Mouse (Mus musculus) liver, adult 2 months (tissue): ENCODE results near the gene Qrich2. TPM values are rescaled to one million over a fixed set of nuclear protein-coding genes. Genes with fewer than 3 reads are reported as not detected.

ENCODE experiments used
- DNase-seq: peaks from one replicate; pipeline ENCODE4 v3.0.0-alpha.2; 2011; ENCODE audit warnings: low read depth, low spot score; ENCODE audit errors: extremely low read depth
- H3K27ac ChIP-seq: fragments of 200-500 bp; replicated peaks from 2 replicates; pipeline ENCODE4 v1.5.1; 2012; ENCODE audit warnings: low read depth, mild to moderate bottlenecking, control low read depth, inconsistent platforms, low read length; ENCODE audit not compliant: insufficient read depth
- H3K27me3 ChIP-seq: fragments of 200-500 bp; 2 replicates; pipeline ENCODE4 v1.6.1; 2012; ENCODE audit warnings: mild to moderate bottlenecking, moderate library complexity, low read length, inconsistent platforms; ENCODE audit not compliant: control insufficient read depth, insufficient read depth
- H3K36me3 ChIP-seq: fragments of 200-500 bp; 2 replicates; pipeline ENCODE4 v1.6.1; 2012; ENCODE audit warnings: low read length, inconsistent platforms; ENCODE audit not compliant: control insufficient read depth, insufficient read depth
- H3K4me1 ChIP-seq: fragments of 200-500 bp; 2 replicates; pipeline ENCODE4 v1.6.1; 2011; ENCODE audit warnings: low read length; ENCODE audit not compliant: control insufficient read depth, insufficient read depth
- H3K4me3 ChIP-seq: fragments of 200-500 bp; 2 replicates; pipeline ENCODE4 v1.5.1; 2011; ENCODE audit warnings: low read depth, mild to moderate bottlenecking, control low read depth, low read length, moderate library complexity; ENCODE audit not compliant: insufficient read depth
- H3K79me2 ChIP-seq: fragments of 200-500 bp; 2 replicates; pipeline ENCODE4 v1.6.1; 2012; ENCODE audit warnings: inconsistent platforms, mild to moderate bottlenecking, low read length, moderate library complexity; ENCODE audit not compliant: control insufficient read depth, insufficient read depth
- H3K9ac ChIP-seq: fragments of 200-500 bp; 2 replicates; pipeline ENCODE4 v1.6.1; 2012; ENCODE audit warnings: low read depth, mild to moderate bottlenecking, control low read depth, inconsistent platforms, low read length
- CTCF ChIP-seq: fragments of 200-500 bp; IDR thresholded peaks from 2 replicates; pipeline ENCODE4 v1.5.1; 2011; ENCODE audit warnings: low read depth, low read length, control low read depth
- POLR2A ChIP-seq: fragments of 200-500 bp; IDR thresholded peaks from 2 replicates; pipeline ENCODE4 v1.6.1; 2011; ENCODE audit warnings: low read length, control low read depth; ENCODE audit not compliant: insufficient read depth; ENCODE audit errors: extremely low read depth
- WGBS: fragments of 180-500 bp; shearing (Covaris S2); methylation state at CpG from one replicate; pipeline ENCODE4 v1.1.7; 2018; 5-methylcytosine and 5-hydroxymethylcytosine counted together
- polyA plus RNA-seq: library from polyadenylated mRNA; depleted of rRNA; stranded (reverse); fragments of >200 nt; gene quantifications from 2 replicates; pipeline ENCODE4 v1.2.3, GENCODE M21; 2012
- total RNA-seq: library from RNA; depleted of rRNA; stranded (reverse); fragments of >200 nt; gene quantifications from 2 replicates; pipeline ENCODE4 v1.2.3, GENCODE M21; 2014

Gene Qrich2
- total and polyA plus RNA-seq, 2 experiments: 0.11 TPM; not detected in 1

GRCm38 (mm10) chr11:116463833-116464232 lies 2.2 kb downstream of the Qrich2 start:
- Histone ChIP-seq H3K4me3 (no peak overlapping the region), H3K36me3 (no peaks in the 10 kb centered on the region), H3K27ac (no peak overlapping the region), H3K4me1 (no peaks in the 10 kb centered on the region), H3K27me3 (no peaks in the 10 kb centered on the region), H3K9ac (no peak overlapping the region), H3K79me2 (no peaks in the 10 kb centered on the region)
- 0% methylated on average over 2 of the region's 2 CpGs for WGBS
- TF ChIP-seq POLR2A (no peak), CTCF (peak; percentile 89)
- peak; percentile 60 for DNase-seq

- Histone ChIP-seq H3K27me3 (no peaks in the 10 kb centered on the region), H3K4me1 (no peaks in the 10 kb centered on the region), H3K9ac (no peak overlapping the region), H3K36me3 (no peaks in the 10 kb centered on the region), H3K27ac (no peak overlapping the region), H3K4me3 (no peak overlapping the region), H3K79me2 (no peaks in the 10 kb centered on the region)
- WGBS: 71% methylated on average over 5 of the region's 5 CpGs
- TF ChIP-seq CTCF (no peak), POLR2A (no peak)
- no peak for DNase-seq
These were observed 2.7 kb downstream of the Qrich2 start for GRCm38 (mm10) chr11:116463338-116463737.

- Histone ChIP-seq H3K9ac (no peak overlapping the region), H3K27me3 (no peaks in the 10 kb centered on the region), H3K79me2 (no peaks in the 10 kb centered on the region), H3K27ac (no peak overlapping the region), H3K4me3 (no peak overlapping the region), H3K36me3 (no peaks in the 10 kb centered on the region), H3K4me1 (no peaks in the 10 kb centered on the region)
- 81% methylated on average over 4 of the region's 4 CpGs for WGBS
- TF ChIP-seq CTCF (no peak), POLR2A (no peak)
- DNase-seq: no peak
These were observed 6.3 kb downstream of the Qrich2 start for GRCm38 (mm10) chr11:116459786-116460185.

GRCm38 (mm10) chr11:116456234-116456633 lies 9.8 kb downstream of the Qrich2 start:
- no peak overlapping the region for H3K27ac ChIP-seq
- H3K9ac ChIP-seq: no peak overlapping the region
- no peaks in the 10 kb centered on the region for H3K36me3 ChIP-seq
- H3K79me2 ChIP-seq: no peaks in the 10 kb centered on the region
- H3K4me1 ChIP-seq: no peaks in the 10 kb centered on the region
- no peaks in the 10 kb centered on the region for H3K27me3 ChIP-seq
- 85% methylated on average over 8 of the region's 8 CpGs for WGBS
- TF ChIP-seq POLR2A (no peak), CTCF (no peak)
- DNase-seq: no peak
- H3K4me3 ChIP-seq: no peak overlapping the region

- Histone ChIP-seq H3K27me3 (no peaks in the 10 kb centered on the region), H3K4me3 (no peak overlapping the region), H3K79me2 (no peaks in the 10 kb centered on the region), H3K27ac (no peak overlapping the region), H3K36me3 (no peaks in the 10 kb centered on the region), H3K4me1 (no peaks in the 10 kb centered on the region), H3K9ac (no peak overlapping the region)
- 89% methylated on average over 10 of the region's 10 CpGs for WGBS
- TF ChIP-seq CTCF (no peak), POLR2A (no peak)
- DNase-seq: no peak
These were observed 12.2 kb downstream of the Qrich2 start for GRCm38 (mm10) chr11:116453889-116454288.

GRCm38 (mm10) chr11:116449341-116449740 lies 16.7 kb downstream of the Qrich2 start:
- Histone ChIP-seq H3K9ac (no peak overlapping the region), H3K4me1 (peaks cover 3% of the 10 kb centered on the region; the same call in 1 of the 2 replicates), H3K79me2 (no peaks in the 10 kb centered on the region), H3K36me3 (no peaks in the 10 kb centered on the region), H3K4me3 (no peak overlapping the region), H3K27me3 (no peaks in the 10 kb centered on the region; the same call in none of the 2 replicates), H3K27ac (no peak overlapping the region)
- 96% methylated on average over 3 of the region's 3 CpGs for WGBS
- TF ChIP-seq POLR2A (no peak), CTCF (no peak)
- DNase-seq: no peak
